Mouse (Mus musculus) E14TG2a.4 (cell line): ENCODE measurements around the gene Reck.
A peak's percentile ranks its signal among the peaks of the same experiment; 100 is the strongest.

Source experiments
- H3K27me3 ChIP-seq: 2 replicates; pipeline ENCODE4 v1.6.1; 2014; ENCODE audit warnings: low read length, control low read depth; ENCODE audit not compliant: insufficient read depth
- H3K36me3 ChIP-seq: 2 replicates; pipeline ENCODE4 v1.6.1; 2014; ENCODE audit warnings: low read length, control low read depth; ENCODE audit not compliant: insufficient read depth
- H3K4me1 ChIP-seq: replicated peaks from 2 replicates; pipeline ENCODE4 v1.6.1; 2014; ENCODE audit warnings: low read depth, low read length, control low read depth
- H3K4me3 ChIP-seq: replicated peaks from 2 replicates; pipeline ENCODE4 v1.5.1; 2014; ENCODE audit warnings: mild to moderate bottlenecking, low read length
- H3K9me3 ChIP-seq: 2 replicates; pipeline ENCODE4 v1.6.1; 2014; ENCODE audit warnings: low read length, control low read depth
- CTCF ChIP-seq: conservative IDR thresholded peaks from 2 replicates; pipeline ENCODE4 v1.5.1; 2014; ENCODE audit warnings: low read length
- NANOG ChIP-seq: IDR thresholded peaks from 2 replicates; pipeline ENCODE4 v1.6.1; 2014; ENCODE audit warnings: borderline replicate concordance, low read length, mixed read lengths
- POU5F1 ChIP-seq: IDR thresholded peaks from 2 replicates; pipeline ENCODE4 v1.6.1; 2014; ENCODE audit warnings: low read length, borderline replicate concordance

Gene Reck

GRCm38 (mm10) chr4:43965856-43966535, 90.7 kb downstream of the Reck start:
- no peak for TF ChIP-seq CTCF
- no peak for TF ChIP-seq POU5F1
- TF ChIP-seq NANOG = no peak
- peaks cover 13% of the 10 kb centered on the region for H3K9me3 ChIP-seq
- H3K4me1 ChIP-seq = peaks cover 88% of the 10 kb centered on the region
- H3K4me3 ChIP-seq = peak overlapping the region; percentile 60
- peaks cover 21% of the 10 kb centered on the region for H3K36me3 ChIP-seq
- H3K27me3 ChIP-seq = no peaks in the 10 kb centered on the region

- peaks cover 93% of the 10 kb centered on the region for H3K4me1 ChIP-seq
- TF ChIP-seq POU5F1 (no peak), NANOG (no peak), CTCF (no peak)
Measured at GRCm38 (mm10) chr4:43968650-43969049, 93.3 kb downstream of the Reck start.

DNA sequence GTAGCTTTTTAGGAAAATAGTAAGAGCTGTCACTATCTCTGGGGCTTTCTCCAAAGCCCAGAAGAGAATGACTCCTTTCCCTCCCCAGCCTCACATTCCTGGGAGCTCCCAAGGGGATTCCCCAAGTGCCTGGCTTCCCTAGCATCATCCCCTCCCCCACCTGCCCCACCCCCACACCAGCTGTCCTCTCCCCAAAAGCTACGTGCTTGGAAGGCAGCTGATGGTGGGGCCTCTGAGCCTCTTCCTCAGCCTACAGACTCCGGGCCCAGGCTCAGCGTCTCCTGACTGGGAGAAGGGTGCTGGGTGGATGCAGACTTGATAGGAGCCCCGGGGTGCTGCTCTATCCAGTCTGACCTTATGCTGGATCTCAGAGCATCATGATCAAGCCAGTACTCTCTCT, 94.0 kb downstream of the Reck start:
- Histone ChIP-seq H3K9me3 (peaks cover 13% of the 10 kb centered on the region), H3K36me3 (peaks cover 31% of the 10 kb centered on the region; the same call in 1 of the 2 replicates), H3K4me3 (peak overlapping the region; percentile 37; the same call in 1 of the 2 replicates), H3K4me1 (peaks cover 93% of the 10 kb centered on the region), H3K27me3 (no peaks in the 10 kb centered on the region)
- TF ChIP-seq CTCF = no peak
- TF ChIP-seq NANOG = no peak
- no peak for TF ChIP-seq POU5F1

More at GRCm38 (mm10) chr4:43968650-43969049, 93.3 kb downstream of the Reck start:
- H3K9me3 ChIP-seq = peaks cover 13% of the 10 kb centered on the region
- H3K36me3 ChIP-seq = peaks cover 28% of the 10 kb centered on the region; the same call in 1 of the 2 replicates
- H3K27me3 ChIP-seq = no peaks in the 10 kb centered on the region
- peak overlapping the region; percentile 55 for H3K4me3 ChIP-seq

- no peaks in the 10 kb centered on the region for H3K27me3 ChIP-seq
- H3K4me1 ChIP-seq = peaks cover 88% of the 10 kb centered on the region
- TF ChIP-seq POU5F1 = no peak
- no peak for TF ChIP-seq CTCF
- no peak for TF ChIP-seq NANOG
- H3K36me3 ChIP-seq = peaks cover 32% of the 10 kb centered on the region; the same call in 1 of the 2 replicates
- peak overlapping the region; percentile 51 for H3K4me3 ChIP-seq
- peaks cover 13% of the 10 kb centered on the region for H3K9me3 ChIP-seq
Measured at GRCm38 (mm10) chr4:43970393-43971330, 95.3 kb downstream of the Reck start.

- Histone ChIP-seq H3K36me3 (peaks cover 32% of the 10 kb centered on the region; the same call in 1 of the 2 replicates), H3K4me1 (peaks cover 87% of the 10 kb centered on the region), H3K27me3 (no peaks in the 10 kb centered on the region), H3K4me3 (peak overlapping the region; percentile 72), H3K9me3 (peaks cover 8% of the 10 kb centered on the region)
- TF ChIP-seq POU5F1 = no peak
- no peak for TF ChIP-seq NANOG
- TF ChIP-seq CTCF = no peak
Measured at GRCm38 (mm10) chr4:43971541-43972136, 96.3 kb downstream of the Reck start.

DNA sequence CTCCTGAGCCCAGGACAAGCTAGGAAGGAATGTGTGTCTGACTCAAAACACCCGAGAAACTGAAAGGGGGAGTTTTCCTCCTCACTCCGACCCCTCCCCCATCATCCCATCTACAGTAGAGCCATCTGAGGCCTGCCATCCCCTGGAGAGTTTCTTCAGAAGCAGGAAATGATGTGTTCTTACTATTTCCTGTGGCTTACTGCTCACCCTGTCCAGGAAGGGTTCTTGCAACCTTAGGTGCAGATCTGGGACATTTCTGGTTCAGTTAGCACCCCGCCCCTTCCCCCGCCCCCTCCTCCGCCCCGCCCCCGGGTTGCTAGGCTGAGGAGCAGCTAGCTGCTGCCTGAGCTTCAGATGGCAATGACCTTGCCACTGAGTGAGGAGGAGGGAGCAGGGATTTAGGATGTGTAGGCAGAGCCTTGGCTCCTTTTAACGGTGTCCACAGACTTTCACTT, 96.8 kb downstream of the Reck start:
- H3K36me3 ChIP-seq = peaks cover 31% of the 10 kb centered on the region; the same call in 1 of the 2 replicates
- H3K9me3 ChIP-seq = peaks cover 3% of the 10 kb centered on the region; the same call in 1 of the 2 replicates
- H3K4me3 ChIP-seq = peak overlapping the region; percentile 72
- TF ChIP-seq NANOG (no peak), CTCF (no peak), POU5F1 (no peak)
- peaks cover 87% of the 10 kb centered on the region for H3K4me1 ChIP-seq
- H3K27me3 ChIP-seq = no peaks in the 10 kb centered on the region

- Histone ChIP-seq H3K36me3 (peaks cover 42% of the 10 kb centered on the region; the same call in 1 of the 2 replicates), H3K4me3 (no peak overlapping the region), H3K4me1 (peaks cover 89% of the 10 kb centered on the region), H3K9me3 (no peaks in the 10 kb centered on the region), H3K27me3 (no peaks in the 10 kb centered on the region)
- no peak for TF ChIP-seq NANOG
- TF ChIP-seq POU5F1 = no peak
- TF ChIP-seq CTCF = no peak
Measured at GRCm38 (mm10) chr4:43973526-43973981, 98.2 kb downstream of the Reck start.
